Mouse (Mus musculus): ENCODE results near the gene Gp6. TPM values are rescaled to one million over a fixed set of nuclear protein-coding genes. Genes with fewer than 3 reads are reported as not detected.

The Gp6 gene
- polyA plus RNA-seq (2012; rRNA removed) (1.1 TPM in 2 replicates), polyA plus RNA-seq (2014; fragmentation: Nextera tagmentation; extraction: Ambion mirVana) (3.6 and 4.6 TPM in 2 replicates)

DNA sequence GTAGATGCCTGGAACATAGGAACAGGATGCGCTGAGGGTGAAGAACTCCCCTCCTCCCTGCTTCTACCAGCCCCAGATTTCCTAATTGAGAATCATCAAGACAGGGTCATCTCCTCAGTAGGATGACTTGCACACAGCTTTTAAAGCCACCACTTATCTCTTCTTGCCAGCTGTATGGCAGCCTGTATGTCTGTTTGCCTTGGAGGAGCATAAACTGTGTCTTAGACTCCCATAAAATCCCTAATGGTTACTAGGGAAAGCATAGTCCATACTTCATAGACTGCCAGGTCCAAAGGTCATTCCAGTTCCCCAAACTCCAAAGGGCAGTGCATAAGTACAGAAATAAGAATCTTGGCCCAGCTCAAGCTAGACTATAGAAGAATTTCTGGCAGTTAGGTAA lies at the start of gene Gp6:
Gene Gp6 (minus strand): TSS at position 15 of the 400 bp plus-strand sequence.
- Histone ChIP-seq H3K9me3 (ENCODE audit: control insufficient read depth, low read length) (no peaks in the 10 kb centered on the region), H3K4me3 (ENCODE audit: insufficient read depth in 1 of 2, low read depth in 2 of 2, low read length in 2 of 2) (no peak within 1 kb of the TSS), H3K36me3 (replicated peaks; ENCODE audit: control insufficient read depth, insufficient read depth, low read depth) (no peaks in the 10 kb centered on the region), H3K4me2 (ENCODE audit: low read depth) (no peak within 1 kb of the TSS), H3K27ac (no peak within 1 kb of the TSS), H3K27me3 (ENCODE audit: control insufficient read depth, insufficient read depth, low read length) (no peaks in the 10 kb centered on the region), H3K9ac (replicated peaks) (no peak within 1 kb of the TSS), H3K4me1 (replicated peaks; ENCODE audit: control insufficient read depth in 2 of 2, insufficient read depth in 2 of 2, low read length in 1 of 2) (no peaks in the 10 kb centered on the region)
- ATAC-seq (ENCODE audit: insufficient read depth) (no peak), DNase-seq (ENCODE audit: low read depth in 3 of 3, low spot score in 3 of 3) (no peak)
- no peak for TF ChIP-seq CTCF (IDR thresholded peaks at IDR 0.05; ENCODE audit: low read depth)
- no peak for TF ChIP-seq EP300 (IDR thresholded peaks at IDR 0.05; ENCODE audit: low read depth)
- 50% methylated on average over 1 of the region's 1 CpGs for WGBS (ENCODE audit: insufficient replicate concordance)

DNA sequence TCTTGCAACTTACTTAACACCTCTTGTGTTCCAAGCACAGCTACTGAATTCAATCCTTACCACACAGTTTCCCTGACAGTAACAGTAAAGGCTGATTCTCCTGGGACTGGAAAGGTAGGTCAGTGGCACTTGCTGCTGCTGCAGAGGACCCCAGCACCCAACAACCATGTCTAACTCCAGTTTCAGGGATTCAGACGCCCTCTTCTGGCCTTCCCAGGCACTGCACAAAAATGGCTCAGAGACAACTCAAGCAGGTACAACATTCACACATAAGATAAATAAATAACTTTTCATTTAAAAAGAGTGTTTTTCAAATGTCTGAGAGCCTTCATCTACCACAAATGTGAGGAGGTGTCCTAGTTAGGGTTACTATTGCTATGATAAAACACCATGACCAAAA lies 49.6 kb upstream of the Gp6 start:
- TF ChIP-seq EP300 (IDR thresholded peaks at IDR 0.05; ENCODE audit: low read depth): no peak
- peak; percentile 65 for TF ChIP-seq CTCF (IDR thresholded peaks at IDR 0.05; ENCODE audit: low read depth)
- H3K27ac ChIP-seq: no peak overlapping the region
- H3K4me1 ChIP-seq (replicated peaks; ENCODE audit: control insufficient read depth in 2 of 2, insufficient read depth in 2 of 2, low read length in 1 of 2): peaks cover 0 to 2% of the 10 kb centered on the region in 2 experiments; a peak in 3 of 4 replicates
- ATAC-seq (ENCODE audit: insufficient read depth) (no peak), DNase-seq (ENCODE audit: low read depth in 3 of 3, low spot score in 3 of 3) (no peak)
- no peaks in the 10 kb centered on the region for H3K27me3 ChIP-seq (ENCODE audit: control insufficient read depth, insufficient read depth, low read length)
- H3K4me2 ChIP-seq (ENCODE audit: low read depth): no peak overlapping the region
- no peak overlapping the region for H3K9ac ChIP-seq (replicated peaks)
- H3K4me3 ChIP-seq (ENCODE audit: insufficient read depth in 1 of 2, low read depth in 2 of 2, low read length in 2 of 2): no peak overlapping the region
- WGBS (ENCODE audit: insufficient replicate concordance): 0% methylated on average over 1 of the region's 1 CpGs
- H3K9me3 ChIP-seq (ENCODE audit: control insufficient read depth, low read length): no peaks in the 10 kb centered on the region
- H3K36me3 ChIP-seq (replicated peaks; ENCODE audit: control insufficient read depth, insufficient read depth, low read depth): no peaks in the 10 kb centered on the region

DNA sequence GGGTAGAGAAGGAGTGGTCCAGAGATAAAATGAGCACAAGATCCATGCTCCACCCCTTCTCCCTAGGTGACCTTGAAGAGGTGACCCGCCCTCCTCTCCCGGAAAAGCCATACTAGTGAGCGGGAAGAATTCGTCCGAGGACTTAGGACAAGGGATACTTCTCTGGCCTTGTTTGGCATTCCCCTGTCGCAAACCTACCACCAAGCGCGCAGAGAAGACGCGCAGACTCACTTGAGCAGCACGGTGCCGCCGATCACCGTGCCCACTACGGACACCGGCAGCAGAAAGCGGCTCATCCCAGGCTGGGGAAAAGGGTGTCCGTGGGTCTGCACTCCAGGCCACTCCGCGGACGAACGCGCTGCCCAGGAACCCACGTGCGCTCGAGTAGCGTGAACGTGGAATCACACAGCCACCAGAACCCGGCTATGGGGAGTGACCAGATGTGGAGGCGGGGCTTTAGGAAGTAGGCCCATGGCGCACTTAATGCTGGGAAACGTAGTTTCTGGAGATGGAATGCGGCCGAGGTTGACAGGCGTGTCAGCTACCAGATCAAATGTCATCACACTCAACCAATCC lies 47.8 kb upstream of the Gp6 start, which contains the start of gene Rdh13:
Gene Rdh13 (minus strand): TSS at position 434 of the 576 bp plus-strand sequence.
- Histone ChIP-seq H3K36me3 (replicated peaks; ENCODE audit: control insufficient read depth, insufficient read depth, low read depth) (no peaks in the 10 kb centered on the region), H3K4me1 (replicated peaks; ENCODE audit: control insufficient read depth in 2 of 2, insufficient read depth in 2 of 2, low read length in 1 of 2) (peaks cover 0 to 2% of the 10 kb centered on the region in 2 experiments; a peak in 2 of 4 replicates), H3K27me3 (ENCODE audit: control insufficient read depth, insufficient read depth, low read length) (no peaks in the 10 kb centered on the region), H3K9me3 (ENCODE audit: control insufficient read depth, low read length) (no peaks in the 10 kb centered on the region), H3K4me3 (ENCODE audit: insufficient read depth in 1 of 2, low read depth in 2 of 2, low read length in 2 of 2) (peak within 1 kb of the TSS; percentile 86 to 98), H3K9ac (replicated peaks) (peak within 1 kb of the TSS; percentile 71), H3K27ac (no peak within 1 kb of the TSS), H3K4me2 (ENCODE audit: low read depth) (peak within 1 kb of the TSS; percentile 85)
- DNase-seq (ENCODE audit: low read depth in 3 of 3, low spot score in 3 of 3) (peak; percentile 74 to 82 (median 75)), ATAC-seq (ENCODE audit: insufficient read depth) (peak; percentile 95)
- WGBS (ENCODE audit: insufficient replicate concordance): under 1% methylated on average over 35 of the region's 35 CpGs
- TF ChIP-seq EP300 (IDR thresholded peaks at IDR 0.05; ENCODE audit: low read depth): no peak
- peak; percentile 22; the same call in 1 of the 2 replicates for TF ChIP-seq CTCF (IDR thresholded peaks at IDR 0.05; ENCODE audit: low read depth)

DNA sequence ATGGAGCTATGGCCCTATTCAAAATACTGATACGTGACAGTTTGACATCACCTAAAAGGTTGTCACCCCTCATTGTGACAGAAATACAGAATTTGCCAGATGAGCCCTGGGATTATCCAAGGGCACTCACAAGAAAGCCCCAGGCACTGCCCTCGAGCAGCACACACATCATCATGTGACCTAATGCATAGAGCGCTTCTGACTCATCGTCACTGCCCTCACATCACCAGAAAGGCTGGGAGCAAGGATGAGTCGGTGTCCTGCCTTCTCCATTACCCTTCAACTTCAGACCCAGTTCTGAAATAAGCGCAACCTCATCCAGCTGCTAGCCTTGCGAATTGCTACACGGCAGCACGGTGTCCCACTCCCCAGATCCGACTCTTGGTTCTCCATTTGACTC lies 43.0 kb upstream of the Gp6 start:
- WGBS (ENCODE audit: insufficient replicate concordance): 78% methylated on average over 10 of the region's 10 CpGs
- Histone ChIP-seq H3K27me3 (ENCODE audit: control insufficient read depth, insufficient read depth, low read length) (no peaks in the 10 kb centered on the region), H3K36me3 (replicated peaks; ENCODE audit: control insufficient read depth, insufficient read depth, low read depth) (no peaks in the 10 kb centered on the region), H3K4me3 (ENCODE audit: insufficient read depth in 1 of 2, low read depth in 2 of 2, low read length in 2 of 2) (no peak overlapping the region), H3K4me2 (ENCODE audit: low read depth) (no peak overlapping the region), H3K9me3 (ENCODE audit: control insufficient read depth, low read length) (no peaks in the 10 kb centered on the region), H3K9ac (replicated peaks) (no peak overlapping the region), H3K27ac (no peak overlapping the region), H3K4me1 (replicated peaks; ENCODE audit: control insufficient read depth in 2 of 2, insufficient read depth in 2 of 2, low read length in 1 of 2) (peaks cover 0 to 2% of the 10 kb centered on the region in 2 experiments; a peak in 2 of 4 replicates)
- DNase-seq (ENCODE audit: low read depth in 3 of 3, low spot score in 3 of 3) (no peak), ATAC-seq (ENCODE audit: insufficient read depth) (no peak)
- TF ChIP-seq EP300 (IDR thresholded peaks at IDR 0.05; ENCODE audit: low read depth) (no peak), CTCF (IDR thresholded peaks at IDR 0.05; ENCODE audit: low read depth) (no peak)

DNA sequence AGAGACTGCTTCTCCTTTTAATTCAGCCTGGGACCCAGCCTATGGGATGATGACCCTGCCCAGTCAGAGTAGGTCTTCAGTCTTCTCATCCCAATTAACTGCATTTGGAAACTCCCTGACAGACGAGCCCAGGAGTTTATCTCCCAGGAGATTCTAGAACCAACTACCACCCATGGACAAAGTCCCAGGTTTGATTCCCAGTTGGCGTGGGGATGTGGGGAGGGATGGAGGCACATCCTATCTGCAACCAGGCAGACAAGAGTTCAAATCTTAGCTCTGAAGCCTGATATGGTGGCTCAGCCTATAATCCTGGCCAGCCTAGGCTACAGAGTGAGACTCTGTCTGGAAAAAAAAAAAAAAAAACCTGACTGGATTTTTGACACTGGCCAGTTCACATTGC lies 40.2 kb upstream of the Gp6 start:
- Histone ChIP-seq H3K36me3 (replicated peaks; ENCODE audit: control insufficient read depth, insufficient read depth, low read depth) (no peaks in the 10 kb centered on the region), H3K9me3 (ENCODE audit: control insufficient read depth, low read length) (no peaks in the 10 kb centered on the region), H3K4me3 (ENCODE audit: insufficient read depth in 1 of 2, low read depth in 2 of 2, low read length in 2 of 2) (no peak overlapping the region), H3K4me1 (replicated peaks; ENCODE audit: control insufficient read depth in 2 of 2, insufficient read depth in 2 of 2, low read length in 1 of 2) (no peaks in the 10 kb centered on the region), H3K9ac (replicated peaks) (no peak overlapping the region), H3K27ac (no peak overlapping the region), H3K27me3 (ENCODE audit: control insufficient read depth, insufficient read depth, low read length) (no peaks in the 10 kb centered on the region), H3K4me2 (ENCODE audit: low read depth) (no peak overlapping the region)
- 63% methylated on average over 2 of the region's 2 CpGs for WGBS (ENCODE audit: insufficient replicate concordance)
- DNase-seq (ENCODE audit: low read depth in 3 of 3, low spot score in 3 of 3): no peak
- ATAC-seq (ENCODE audit: insufficient read depth): no peak
- TF ChIP-seq CTCF (IDR thresholded peaks at IDR 0.05; ENCODE audit: low read depth) (no peak), EP300 (IDR thresholded peaks at IDR 0.05; ENCODE audit: low read depth) (no peak)

Measured in liver, embryonic 14.5 days (tissue).